Mouse (Mus musculus) heart, postnatal 0 days (tissue): ENCODE results near the gene Rnf5. TPM values are rescaled to one million over a fixed set of nuclear protein-coding genes. Genes with fewer than 3 reads are reported as not detected.

Source experiments
- ATAC-seq: fragments of 200-750 bp; cut with Nextera tagmentation; 2 replicates; pipeline ENCODE4 v1.8.0; 2017; ENCODE audit warnings: low read depth, moderate number of reproducible peaks, moderate library complexity; ENCODE audit not compliant: insufficient read depth
- DNase-seq: peaks from one replicate; pipeline ENCODE4 v3.0.0-alpha.2; 2016; ENCODE audit warnings: low spot score
- H3K27ac ChIP-seq: fragments of 300-500 bp; sonication (generic); 2 replicates; pipeline ENCODE4 v1.5.1; 2014; ENCODE audit warnings: low read depth, mild to moderate bottlenecking
- H3K27me3 ChIP-seq: fragments of 300-500 bp; sonication (generic); 2 replicates; pipeline ENCODE4 v1.6.1; 2014; ENCODE audit warnings: low read length, mixed read lengths; ENCODE audit not compliant: control insufficient read depth, insufficient read depth
- H3K36me3 ChIP-seq: fragments of 300-500 bp; sonication (generic); replicated peaks from 2 replicates; pipeline ENCODE4 v1.6.1; 2014; ENCODE audit warnings: low read length, mixed read lengths; ENCODE audit not compliant: control insufficient read depth, insufficient read depth
- H3K4me1 ChIP-seq: fragments of 300-500 bp; sonication (generic); 2 replicates; pipeline ENCODE4 v1.6.1; 2014; ENCODE audit warnings: antibody characterized with exemption; ENCODE audit not compliant: control insufficient read depth, insufficient read depth
- H3K4me2 ChIP-seq: fragments of 300-500 bp; sonication (generic); 2 replicates; pipeline ENCODE4 v1.6.1; 2014; ENCODE audit warnings: low read depth, mild to moderate bottlenecking, low read length, moderate library complexity
- H3K4me3 ChIP-seq: fragments of 300-500 bp; sonication (generic); 2 replicates; pipeline ENCODE4 v1.5.1; 2014; ENCODE audit warnings: low read depth, low read length
- H3K9ac ChIP-seq: fragments of 300-500 bp; sonication (generic); replicated peaks from 2 replicates; pipeline ENCODE4 v1.6.1; 2014; ENCODE audit warnings: low read depth, low read length, mixed read lengths
- H3K9me3 ChIP-seq: fragments of 300-500 bp; sonication (generic); replicated peaks from 2 replicates; pipeline ENCODE4 v1.6.1; 2016; ENCODE audit warnings: low read length; ENCODE audit not compliant: control insufficient read depth
- CTCF ChIP-seq: IDR thresholded peaks from 2 replicates; pipeline ENCODE4 v1.5.1; 2016; ENCODE audit warnings: antibody characterized with exemption, control low read depth, low read depth
- EP300 ChIP-seq: IDR thresholded peaks from 2 replicates; pipeline ENCODE4 v1.6.1; 2016; ENCODE audit warnings: antibody characterized with exemption, low read depth
- WGBS: fragments of 180-500 bp; shearing (Covaris S2); extraction: QIAGEN DNeasy Blood & Tissue Kit; methylation state at CpG from one replicate; pipeline ENCODE4 v1.1.7; 2014; 5-methylcytosine and 5-hydroxymethylcytosine counted together
- polyA plus RNA-seq: library from polyadenylated mRNA; unstranded; fragments of >200 nt; fragmentation: Nextera tagmentation; extraction: Ambion mirVana; gene quantifications from 2 replicates; pipeline ENCODE4 v1.2.1, GENCODE M21; 2015
- total RNA-seq: library from RNA; depleted of rRNA; stranded (reverse); fragments of >200 nt; gene quantifications from 2 replicates; pipeline ENCODE4 v1.2.3, GENCODE M21; 2014; ENCODE audit warnings: low replicate concordance

The Rnf5 gene
- total and polyA plus RNA-seq, 2 experiments from 2014 or later: 42.5 to 79.9 TPM

GRCm38 (mm10) chr17:34563354-34563753 is 40.1 kb downstream of the Rnf5 start:
- Histone ChIP-seq H3K9me3 (no peaks in the 10 kb centered on the region), H3K4me1 (peaks cover 5% of the 10 kb centered on the region; the same call in 1 of the 2 replicates), H3K36me3 (no peaks in the 10 kb centered on the region), H3K27me3 (no peaks in the 10 kb centered on the region; the same call in 1 of the 2 replicates), H3K4me2 (no peak overlapping the region), H3K27ac (peak overlapping the region; percentile 93; the same call in 1 of the 2 replicates), H3K9ac (no peak overlapping the region), H3K4me3 (no peak overlapping the region)
- TF ChIP-seq CTCF (no peak), EP300 (no peak)
- DNase-seq (no peak), ATAC-seq (no peak)
- 55% methylated on average over 11 of the region's 11 CpGs for WGBS

GRCm38 (mm10) chr17:34562595-34562994 is 40.9 kb downstream of the Rnf5 start:
- no peaks in the 10 kb centered on the region; the same call in 1 of the 2 replicates for H3K27me3 ChIP-seq
- WGBS: 53% methylated on average over 3 of the region's 3 CpGs
- H3K36me3 ChIP-seq: no peaks in the 10 kb centered on the region
- no peak for DNase-seq
- TF ChIP-seq CTCF (no peak), EP300 (no peak)
- ATAC-seq: no peak
- H3K4me3 ChIP-seq: no peak overlapping the region
- H3K9ac ChIP-seq: no peak overlapping the region
- H3K4me2 ChIP-seq: no peak overlapping the region
- H3K4me1 ChIP-seq: peaks cover 5% of the 10 kb centered on the region; the same call in 1 of the 2 replicates
- no peaks in the 10 kb centered on the region for H3K9me3 ChIP-seq
- peak overlapping the region; percentile 30; the same call in 1 of the 2 replicates for H3K27ac ChIP-seq

DNA sequence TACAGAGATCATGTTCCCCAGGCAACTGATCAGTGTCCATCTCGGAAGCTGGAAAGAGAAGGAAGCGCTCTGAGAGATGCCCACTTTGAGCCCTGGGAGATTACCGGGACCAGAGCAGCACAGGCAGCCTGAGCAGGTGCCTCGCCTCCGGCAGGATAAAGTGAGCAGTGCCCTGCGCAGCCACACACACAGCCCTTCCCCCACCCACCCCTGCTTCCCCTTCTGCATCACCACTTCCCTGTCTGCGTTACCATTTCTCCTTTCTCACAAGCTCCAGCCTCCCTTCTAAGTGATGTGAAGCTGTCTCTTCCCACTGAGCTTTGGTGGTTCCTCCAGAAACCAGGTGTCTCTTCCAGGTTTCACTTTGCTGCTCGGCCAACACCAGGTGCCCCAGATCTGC is 42.3 kb downstream of the Rnf5 start:
- DNase-seq (no peak), ATAC-seq (no peak)
- Histone ChIP-seq H3K9me3 (no peaks in the 10 kb centered on the region), H3K36me3 (no peaks in the 10 kb centered on the region), H3K27me3 (no peaks in the 10 kb centered on the region), H3K4me2 (peak overlapping the region; percentile 38), H3K4me1 (peaks cover 5% of the 10 kb centered on the region; the same call in 1 of the 2 replicates), H3K4me3 (peak overlapping the region; percentile 23), H3K9ac (no peak overlapping the region), H3K27ac (peak overlapping the region; percentile 79)
- TF ChIP-seq EP300: no peak
- no peak for TF ChIP-seq CTCF
- 34% methylated on average over 8 of the region's 8 CpGs for WGBS

DNA sequence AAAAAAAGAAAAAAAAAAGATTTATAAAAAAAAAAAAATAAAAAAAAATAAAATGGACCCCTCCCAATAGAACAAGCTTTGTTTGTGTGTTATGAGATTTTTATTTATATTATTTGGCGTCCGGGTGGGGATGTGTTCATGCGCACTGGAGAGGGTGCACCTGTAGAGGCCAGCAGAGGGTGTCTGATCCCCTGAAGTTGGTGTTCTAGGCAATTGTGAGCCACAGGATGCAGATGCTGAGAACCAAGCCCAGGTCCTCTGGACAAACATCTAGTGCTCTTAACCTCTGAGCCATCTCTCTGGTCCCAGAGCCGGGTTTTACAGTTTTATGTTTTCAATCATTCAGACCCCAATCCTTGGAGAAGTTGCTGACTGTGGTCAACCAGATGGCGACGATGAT is 43.1 kb downstream of the Rnf5 start:
- ATAC-seq: no peak
- Histone ChIP-seq H3K27me3 (no peaks in the 10 kb centered on the region), H3K9me3 (no peaks in the 10 kb centered on the region), H3K4me1 (peaks cover 5% of the 10 kb centered on the region; the same call in 1 of the 2 replicates), H3K9ac (no peak overlapping the region), H3K36me3 (no peaks in the 10 kb centered on the region), H3K27ac (no peak overlapping the region), H3K4me3 (no peak overlapping the region), H3K4me2 (no peak overlapping the region)
- no peak for DNase-seq
- 92% methylated on average over 6 of the region's 6 CpGs for WGBS
- no peak for TF ChIP-seq CTCF
- TF ChIP-seq EP300: no peak

DNA sequence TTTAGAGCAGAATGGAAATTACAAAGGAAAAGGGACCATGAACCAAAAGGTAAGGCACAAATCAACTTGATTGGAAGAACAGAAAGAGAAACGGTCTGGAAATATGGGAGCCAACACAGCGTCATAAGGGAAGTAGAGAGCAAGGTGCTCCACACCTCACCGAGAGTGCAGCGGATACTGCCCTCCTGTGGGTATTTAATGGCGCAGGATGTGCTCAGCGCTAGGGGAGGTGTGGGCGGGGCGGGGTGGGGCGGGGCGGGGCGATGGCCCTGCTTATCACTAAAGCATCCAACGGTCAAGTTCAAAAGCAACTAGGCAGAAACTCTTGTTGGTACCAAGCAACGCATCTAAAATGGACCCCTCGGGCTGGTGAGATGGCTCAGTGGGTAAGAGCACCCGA is 43.6 kb downstream of the Rnf5 start:
- no peaks in the 10 kb centered on the region for H3K36me3 ChIP-seq
- H3K27me3 ChIP-seq: no peaks in the 10 kb centered on the region
- TF ChIP-seq CTCF (no peak), EP300 (no peak)
- peaks cover 5% of the 10 kb centered on the region; the same call in 1 of the 2 replicates for H3K4me1 ChIP-seq
- H3K4me3 ChIP-seq: no peak overlapping the region
- ATAC-seq: no peak
- no peak overlapping the region for H3K9ac ChIP-seq
- no peaks in the 10 kb centered on the region for H3K9me3 ChIP-seq
- H3K4me2 ChIP-seq: no peak overlapping the region
- WGBS: 25% methylated on average over 15 of the region's 15 CpGs
- DNase-seq: no peak
- no peak overlapping the region for H3K27ac ChIP-seq

DNA sequence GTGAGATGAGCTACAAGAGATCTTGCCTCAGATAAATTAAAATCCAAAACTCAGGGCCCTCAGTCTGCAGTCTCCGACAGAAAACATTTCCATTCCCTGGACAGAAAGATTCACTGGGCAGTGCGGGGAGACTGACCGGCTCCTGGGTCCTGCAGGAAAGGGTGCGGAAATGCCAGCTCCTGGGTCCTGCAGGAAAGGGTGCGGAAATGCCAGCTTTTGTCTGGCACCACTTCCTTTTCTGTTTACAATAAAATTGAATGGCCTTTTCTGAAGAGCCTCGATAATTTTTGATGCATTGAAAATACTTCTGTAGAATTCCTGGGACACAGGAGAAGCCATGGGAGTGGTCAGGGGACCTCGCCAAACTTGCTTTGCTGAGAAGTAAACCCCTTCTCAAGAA is 44.4 kb downstream of the Rnf5 start:
- no peaks in the 10 kb centered on the region for H3K9me3 ChIP-seq
- H3K4me1 ChIP-seq: peaks cover 2% of the 10 kb centered on the region; the same call in 1 of the 2 replicates
- H3K27ac ChIP-seq: no peak overlapping the region
- H3K9ac ChIP-seq: no peak overlapping the region
- TF ChIP-seq CTCF: no peak
- no peak for TF ChIP-seq EP300
- H3K27me3 ChIP-seq: no peaks in the 10 kb centered on the region
- WGBS: 78% methylated on average over 7 of the region's 7 CpGs
- no peak overlapping the region for H3K4me3 ChIP-seq
- ATAC-seq (no peak), DNase-seq (no peak)
- H3K36me3 ChIP-seq: no peaks in the 10 kb centered on the region
- H3K4me2 ChIP-seq: no peak overlapping the region
